Mouse (Mus musculus) gastrocnemius, adult 2 months (tissue): Measurements from ENCODE around the gene Rbms3. TPM values are rescaled to one million over a fixed set of nuclear protein-coding genes. Genes with fewer than 3 reads are reported as not detected.

ENCODE experiments used
- DNase-seq: peaks from one replicate; pipeline ENCODE4 v3.0.0; 2022
- H3K27ac ChIP-seq: fragments of 200-600 bp; 2 replicates; pipeline ENCODE4 v1.8.1; 2022; ENCODE audit warnings: mild to moderate bottlenecking
- H3K4me3 ChIP-seq: fragments of 200-600 bp; 2 replicates; pipeline ENCODE4 v1.8.1; 2022; ENCODE audit warnings: mild to moderate bottlenecking, moderate library complexity
- CTCF ChIP-seq: fragments of 200-600 bp; IDR thresholded peaks from 2 replicates; pipeline ENCODE4 v1.8.1; 2022; ENCODE audit warnings: antibody characterized with exemption, mild to moderate bottlenecking, moderate library complexity
- intact Hi-C: fragments of 180-260 bp; cut with DNase I; formaldehyde crosslinking; loops from one replicate; pipeline ENCODE4 v1.15.1; 2025
- total RNA-seq, 2 experiments: library from RNA; stranded (reverse); gene quantifications; 2 replicates each; pipeline ENCODE4 v1.2.3; 2021

Rbms3 gene
- total RNA-seq, 2 experiments from 2014 or later: 5.8 to 8.1 TPM

DNA sequence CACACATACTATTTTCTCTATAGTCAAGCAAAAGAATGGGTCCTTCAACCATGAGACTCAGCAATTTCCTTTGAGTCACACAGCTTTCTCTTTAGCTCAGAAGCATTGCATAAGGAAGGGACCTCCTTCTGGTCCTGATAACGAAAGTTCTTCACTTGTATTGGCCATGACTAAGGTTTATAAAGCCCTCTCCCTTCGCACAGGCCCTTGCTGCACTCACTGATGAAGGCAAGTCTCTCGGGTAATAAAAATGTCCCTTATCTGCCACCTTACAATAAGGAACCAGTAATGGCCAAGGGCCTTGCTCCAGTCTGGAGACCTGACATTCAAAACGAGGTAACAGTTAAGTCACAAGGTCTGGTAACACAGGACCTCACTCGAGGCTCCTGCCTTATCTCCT is 905.1 kb downstream of the Rbms3 start:
- Histone ChIP-seq H3K4me3 (no peak overlapping the region), H3K27ac (no peak overlapping the region)
- TF ChIP-seq CTCF: no peak
- no peak for DNase-seq
- intact Hi-C loops: no loop called here

DNA sequence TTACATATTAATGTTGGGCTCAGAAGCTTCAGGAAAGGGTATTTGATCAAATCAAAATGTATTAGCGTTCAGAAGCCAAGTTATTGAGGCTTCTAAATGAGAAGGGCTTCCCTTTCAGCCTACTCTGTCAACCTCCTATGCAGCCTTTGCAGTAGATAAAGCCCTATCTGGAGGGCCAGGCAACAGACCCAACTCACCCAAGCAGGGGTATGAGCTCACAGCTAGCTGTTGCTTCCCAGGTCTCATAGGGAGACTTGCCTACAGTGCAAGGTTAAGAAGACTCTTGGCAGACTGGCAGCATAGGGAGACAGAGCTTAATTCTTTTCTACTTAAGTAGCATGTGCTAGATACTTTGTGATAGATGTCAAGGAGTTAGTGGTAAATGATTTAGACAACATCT is 926.6 kb downstream of the Rbms3 start:
- no peak for TF ChIP-seq CTCF
- H3K27ac ChIP-seq: no peak overlapping the region
- DNase-seq: no peak
- intact Hi-C loops: no loop called here
- H3K4me3 ChIP-seq: no peak overlapping the region

DNA sequence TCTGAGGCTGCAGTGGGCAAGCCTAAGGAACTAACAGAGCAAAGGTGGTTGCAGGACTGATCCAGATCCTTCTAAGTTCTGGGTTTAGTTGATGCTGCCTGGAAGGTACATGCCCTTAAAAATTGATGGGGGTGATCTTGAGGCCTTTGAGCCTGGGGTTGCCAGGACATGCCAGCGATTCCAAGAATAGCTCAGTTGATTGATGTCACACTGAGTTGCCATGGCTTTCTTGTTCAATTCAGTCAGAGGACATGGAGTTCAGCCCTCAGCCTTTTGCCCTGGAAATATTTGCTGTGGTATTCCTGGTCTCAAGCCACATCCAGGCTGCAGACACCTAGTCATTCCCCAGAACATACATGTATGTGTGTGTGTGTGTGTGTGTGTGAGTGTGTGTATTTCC is 927.1 kb downstream of the Rbms3 start:
- intact Hi-C loops: no loop called here
- H3K27ac ChIP-seq: no peak overlapping the region
- no peak overlapping the region for H3K4me3 ChIP-seq
- no peak for TF ChIP-seq CTCF
- DNase-seq: no peak

DNA sequence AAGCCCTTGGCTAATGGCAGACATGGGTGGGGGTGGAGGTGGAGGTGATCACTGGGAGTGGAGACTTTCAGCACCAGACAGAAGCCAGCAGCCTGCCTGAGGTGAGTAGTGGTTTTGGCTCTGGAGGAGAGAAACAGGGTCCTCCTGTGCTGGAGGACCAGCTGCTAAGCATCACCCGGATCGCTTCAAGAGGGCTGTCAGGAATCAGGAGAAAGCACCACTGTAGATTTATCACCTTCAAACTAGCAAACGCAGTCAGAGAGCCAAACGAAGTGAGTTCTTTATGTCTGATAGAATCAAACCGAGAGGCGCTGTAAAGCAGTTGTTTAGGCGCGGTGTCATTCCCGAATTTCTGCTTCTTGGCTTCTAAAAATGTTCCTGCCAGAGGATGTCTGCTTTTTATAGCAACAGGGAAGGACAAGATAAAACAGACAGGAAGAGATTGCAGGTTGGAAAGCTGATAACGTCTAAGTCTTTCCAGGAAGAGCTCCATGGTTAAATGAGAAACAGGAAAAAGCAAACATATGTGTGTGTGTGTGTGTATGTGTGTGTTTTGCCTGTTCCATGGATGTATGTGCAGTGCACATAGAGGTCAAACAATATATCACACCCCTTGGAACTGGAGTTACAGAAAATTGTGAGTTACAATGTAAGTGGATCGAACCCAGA is 928.1 kb downstream of the Rbms3 start:
- intact Hi-C loops: no loop called here
- no peak for DNase-seq
- no peak for TF ChIP-seq CTCF
- Histone ChIP-seq H3K27ac (no peak overlapping the region), H3K4me3 (no peak overlapping the region)

DNA sequence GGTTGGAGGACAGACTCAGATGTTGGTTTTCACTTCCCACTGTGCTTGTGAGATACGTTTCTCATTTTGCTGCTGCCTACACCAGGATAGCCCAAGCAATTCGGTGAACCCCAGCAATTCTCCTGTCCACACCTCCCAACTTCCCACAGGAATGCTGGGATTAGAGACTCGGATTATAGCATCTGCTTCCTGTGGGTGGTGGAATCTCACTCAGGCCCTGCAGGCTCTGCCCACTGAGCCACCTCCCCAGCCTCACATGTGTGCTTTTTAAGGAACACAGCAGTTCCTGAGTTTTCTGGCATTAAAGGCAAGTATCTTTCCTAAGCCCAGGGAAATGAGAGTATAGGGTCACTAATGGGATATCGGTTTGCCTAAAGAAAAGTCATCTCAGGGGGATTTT is 941.1 kb downstream of the Rbms3 start:
- no peak for TF ChIP-seq CTCF
- intact Hi-C loops: no loop called here
- no peak for DNase-seq
- Histone ChIP-seq H3K4me3 (no peak overlapping the region), H3K27ac (no peak overlapping the region)

DNA sequence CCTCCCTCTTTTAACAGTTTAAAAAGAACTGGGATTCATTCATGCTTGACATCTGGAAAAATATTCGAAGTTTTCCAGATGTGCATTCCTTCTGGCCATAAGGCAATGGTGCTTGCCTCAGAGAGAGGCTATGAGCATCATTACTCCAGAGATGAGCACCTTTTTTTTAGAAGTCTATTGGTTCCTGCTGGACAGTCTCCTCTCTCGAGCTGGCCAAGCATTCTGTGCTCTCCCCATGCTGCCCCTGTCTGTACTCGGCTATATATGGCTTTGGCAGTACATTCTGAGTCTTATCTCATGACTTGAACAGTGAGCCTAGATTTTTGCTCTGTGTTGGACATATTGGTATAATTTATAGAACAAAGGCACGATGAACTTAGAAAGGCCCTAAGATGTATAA is 952.6 kb downstream of the Rbms3 start:
- intact Hi-C loops: no loop called here
- DNase-seq: no peak
- H3K27ac ChIP-seq: peak overlapping the region; percentile 36; the same call in 1 of the 2 replicates
- TF ChIP-seq CTCF: no peak
- H3K4me3 ChIP-seq: no peak overlapping the region

DNA sequence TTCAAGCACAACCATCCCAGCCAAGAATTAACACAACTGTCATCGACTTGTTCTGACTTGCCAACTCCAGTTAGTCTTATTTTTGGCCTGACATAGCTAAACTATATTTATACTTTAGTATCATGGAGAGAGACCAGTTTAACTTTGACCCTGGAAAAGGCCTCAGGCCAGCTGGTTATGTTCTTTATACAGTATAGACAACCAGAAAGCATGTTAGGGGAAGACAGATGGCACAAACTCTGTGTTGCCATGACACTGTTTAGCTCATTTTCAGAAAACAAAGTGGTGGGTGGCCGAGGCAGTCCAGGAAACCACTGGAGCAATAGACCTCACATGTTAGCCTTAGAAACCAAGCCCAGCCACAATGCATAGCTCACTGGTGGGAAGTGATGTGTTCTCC is 953.3 kb downstream of the Rbms3 start:
- intact Hi-C loops: no loop called here
- TF ChIP-seq CTCF: no peak
- H3K27ac ChIP-seq: peak overlapping the region; percentile 55; the same call in 1 of the 2 replicates
- peak; percentile 21 for DNase-seq
- H3K4me3 ChIP-seq: no peak overlapping the region

DNA sequence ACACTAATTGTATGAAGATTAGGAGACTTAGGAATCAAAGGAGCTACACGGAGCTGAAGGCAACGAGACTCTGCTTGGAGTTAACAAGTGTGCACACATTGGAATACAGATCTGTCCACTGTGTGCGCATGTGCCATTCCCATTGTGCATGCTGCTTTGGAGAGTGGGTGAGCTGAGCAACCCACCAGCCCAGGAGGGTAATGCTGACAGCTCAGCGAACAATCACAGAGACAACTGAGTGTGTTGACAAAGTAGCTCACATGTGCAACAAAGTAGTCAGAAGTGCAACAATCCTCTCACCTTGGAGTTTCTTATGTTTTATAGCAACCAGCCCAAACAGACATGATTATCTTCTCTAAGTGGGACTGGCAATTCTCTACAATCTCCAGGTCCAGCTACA is 955.5 kb downstream of the Rbms3 start:
- no peak for TF ChIP-seq CTCF
- intact Hi-C loops: no loop called here
- Histone ChIP-seq H3K27ac (no peak overlapping the region), H3K4me3 (no peak overlapping the region)
- DNase-seq: no peak

DNA sequence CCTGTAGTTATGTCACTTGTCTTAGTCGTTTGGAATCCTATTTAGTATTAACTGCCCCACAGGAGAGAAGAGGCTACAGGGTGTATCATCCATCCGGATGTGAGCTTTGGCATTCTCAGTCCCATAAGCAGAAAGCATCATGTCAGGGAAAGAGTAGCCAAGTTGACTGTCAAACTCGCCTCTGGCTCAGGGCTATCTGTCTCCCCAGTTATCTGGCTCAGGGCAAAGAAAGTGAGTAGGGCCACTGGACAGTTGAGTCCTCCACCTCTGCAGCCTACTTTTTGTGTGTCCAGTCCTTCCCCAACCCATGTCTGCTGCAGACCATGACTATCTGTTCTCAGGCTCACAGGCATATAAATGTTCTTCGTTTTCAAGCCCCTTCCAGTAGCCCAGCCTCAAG is 968.7 kb downstream of the Rbms3 start:
- intact Hi-C loops: no loop called here
- TF ChIP-seq CTCF: no peak
- no peak for DNase-seq
- Histone ChIP-seq H3K4me3 (no peak overlapping the region), H3K27ac (no peak overlapping the region)

DNA sequence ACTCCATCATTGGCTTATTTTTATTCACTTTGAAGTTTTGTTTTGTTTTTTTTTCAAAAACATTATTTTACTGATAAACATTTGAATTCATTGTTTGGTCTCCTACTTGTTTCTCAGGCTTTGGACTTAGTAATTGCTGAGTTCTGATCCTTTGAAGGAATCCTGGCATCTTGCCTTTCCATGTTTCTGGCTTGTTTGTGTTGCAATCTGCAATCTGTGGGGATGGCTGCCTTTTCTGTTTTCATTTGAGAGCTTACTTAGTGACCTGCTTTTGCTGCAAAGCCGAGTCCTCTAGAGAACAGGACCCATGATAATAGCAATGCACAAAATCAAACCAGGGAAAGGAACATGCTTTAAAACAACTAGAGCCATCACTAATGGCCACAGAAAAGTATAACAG is 969.8 kb downstream of the Rbms3 start:
- Histone ChIP-seq H3K27ac (no peak overlapping the region), H3K4me3 (no peak overlapping the region)
- no peak for DNase-seq
- TF ChIP-seq CTCF: no peak
- intact Hi-C loops: no loop called here

DNA sequence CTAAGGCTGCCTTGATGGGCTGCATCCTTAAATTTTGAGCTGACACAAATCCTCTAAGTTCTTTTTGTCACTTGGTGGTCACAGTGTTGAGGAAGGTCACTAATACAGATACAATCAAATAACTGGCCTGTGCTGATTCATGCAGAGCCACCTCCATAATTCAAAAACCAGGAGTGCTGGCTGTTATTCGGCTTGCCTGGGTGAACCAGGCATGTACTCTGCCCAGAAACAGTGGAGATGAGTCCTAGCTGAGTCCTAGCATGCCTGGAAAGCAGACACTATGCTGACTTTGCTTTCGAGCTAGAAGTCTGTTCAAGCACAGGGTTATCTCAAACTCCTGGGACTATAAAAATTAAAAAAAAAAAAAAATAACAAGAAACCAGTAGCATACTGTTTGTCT is 972.6 kb downstream of the Rbms3 start:
- TF ChIP-seq CTCF: no peak
- intact Hi-C loops: no loop called here
- no peak for DNase-seq
- Histone ChIP-seq H3K27ac (no peak overlapping the region), H3K4me3 (no peak overlapping the region)

DNA sequence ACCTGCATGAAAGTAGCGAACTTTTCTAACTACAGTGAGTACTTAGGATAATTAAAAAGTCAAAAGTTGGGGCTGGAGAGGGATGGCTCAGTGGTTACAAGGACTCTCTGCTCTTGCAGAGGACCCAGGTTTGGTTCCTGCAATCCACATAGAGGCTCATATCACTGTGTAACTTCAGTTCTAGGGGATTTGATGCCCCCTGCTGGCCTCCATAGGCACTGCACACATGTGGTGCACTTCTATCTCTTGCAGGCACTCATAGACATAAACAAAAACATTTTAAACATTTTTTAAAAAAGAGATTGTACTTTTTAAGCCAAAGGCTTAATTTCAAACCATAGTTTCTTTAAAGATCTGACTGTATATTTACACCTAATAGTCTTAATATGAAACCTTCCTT is 978.3 kb downstream of the Rbms3 start:
- peak; percentile 32; the same call in 1 of the 2 replicates for TF ChIP-seq CTCF
- H3K4me3 ChIP-seq: no peak overlapping the region
- no peak for DNase-seq
- intact Hi-C loops: no loop called here
- no peak overlapping the region for H3K27ac ChIP-seq

DNA sequence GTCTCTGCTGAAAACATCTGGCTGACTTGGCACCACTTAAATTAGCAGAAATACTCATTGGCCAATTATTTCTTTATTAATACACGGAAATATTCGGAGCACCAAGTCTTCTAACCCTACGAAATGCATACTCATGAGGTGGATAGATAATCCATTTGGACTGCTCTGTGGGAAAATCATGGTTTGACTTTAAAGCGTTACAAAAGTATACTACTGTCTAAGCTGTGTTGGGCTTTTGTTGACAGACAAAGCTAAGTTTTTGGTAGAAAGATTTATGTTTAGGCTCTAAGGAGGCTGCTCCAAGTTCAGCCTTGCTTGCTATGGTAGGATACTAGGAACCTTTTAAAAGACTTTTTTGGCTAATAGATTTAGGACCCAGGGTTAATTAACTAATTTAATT is 979.8 kb downstream of the Rbms3 start:
- no peak for DNase-seq
- Histone ChIP-seq H3K4me3 (no peak overlapping the region), H3K27ac (no peak overlapping the region)
- intact Hi-C loops: no loop called here
- no peak for TF ChIP-seq CTCF

DNA sequence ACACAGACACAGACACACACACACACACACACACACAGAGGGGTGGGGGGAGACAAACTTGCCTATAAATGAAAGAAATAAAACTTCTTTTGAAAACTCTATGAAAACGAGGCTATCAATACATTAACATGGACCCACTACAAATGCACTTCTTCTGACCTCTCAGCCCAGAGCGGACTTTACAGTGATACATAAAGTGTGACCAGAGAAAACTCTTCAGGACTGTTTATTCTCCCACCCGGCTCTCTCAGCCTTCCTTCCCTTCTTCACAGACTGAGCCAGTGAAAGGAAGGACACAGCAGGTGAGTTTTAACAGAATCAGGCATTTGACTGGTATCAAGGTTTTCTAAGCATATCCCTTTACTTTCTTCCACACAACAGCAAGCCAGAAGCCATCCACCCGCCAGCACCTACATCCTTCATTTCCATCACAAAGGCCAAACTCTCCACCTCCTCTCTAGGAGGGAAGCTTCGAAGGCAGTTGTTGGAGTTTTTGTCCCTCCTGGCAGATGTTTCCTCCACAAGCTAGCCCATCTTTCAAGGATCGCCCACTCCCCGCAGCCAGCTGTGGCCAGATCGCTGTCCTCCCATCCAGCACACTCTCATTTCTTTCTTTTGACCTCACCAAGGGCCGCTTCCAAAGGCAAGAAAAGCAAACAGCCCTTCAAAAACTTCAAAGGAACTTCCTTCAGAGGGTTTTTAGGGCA is 980.5 kb downstream of the Rbms3 start:
- intact Hi-C loops: no loop called here
- H3K27ac ChIP-seq: no peak overlapping the region
- H3K4me3 ChIP-seq: no peak overlapping the region
- DNase-seq: no peak
- TF ChIP-seq CTCF: no peak
